Mouse (Mus musculus) left cerebral cortex, postnatal 10 days (tissue): Measurements from ENCODE around the gene Stard3. TPM values are rescaled to one million over a fixed set of nuclear protein-coding genes. Genes with fewer than 3 reads are reported as not detected.

ENCODE experiments used
- DNase-seq, 2 experiments: peaks; one replicate each; pipeline ENCODE4 v3.0.0; 2021 to 2022; ENCODE audit warnings: low spot score in 2 of 2, mixed read lengths in 1 of 2; ENCODE audit errors: extremely low spot score in 1 of 2
- intact Hi-C: fragments of 180-260 bp; cut with DNase I; formaldehyde crosslinking; loops from one replicate; pipeline ENCODE4 v1.15.1; 2025
- total RNA-seq, 2 experiments: library from RNA; stranded (reverse); gene quantifications; 2 replicates each; pipeline ENCODE4 v1.2.3; 2021

Gene Stard3
- 10 to 100 TPM; 19.8 to 20.2 TPM for total RNA-seq

- DNase-seq, result peak; percentile 79 to 97
Measured at GRCm38 (mm10) chr11:98358161-98359083, at the start of gene Stard3. Stard3 (plus strand) TSS chr11:98358368.

GRCm38 (mm10) chr11:98313790-98314323 is 44.3 kb upstream of the Stard3 start:
- peak in 1 of 2 experiments; percentile 68 for DNase-seq
- intact Hi-C loops, result no loop called here

More at GRCm38 (mm10) chr11:98358161-98359083, at the start of gene Stard3:
- intact Hi-C loops, result no loop called here

GRCm38 (mm10) chr11:98317479-98317878 is 40.7 kb upstream of the Stard3 start:
- DNase-seq, result no peak
- intact Hi-C loops, result no loop called here

- peak in 1 of 2 experiments; percentile 53 for DNase-seq
Measured at GRCm38 (mm10) chr11:98318421-98319116, 39.6 kb upstream of the Stard3 start.

GRCm38 (mm10) chr11:98319120-98319519 is 39.0 kb upstream of the Stard3 start:
- no peak for DNase-seq
- intact Hi-C loops, result no loop called here

More at GRCm38 (mm10) chr11:98318421-98319116, 39.6 kb upstream of the Stard3 start:
- intact Hi-C loops, result no loop called here

- DNase-seq, result no peak
- intact Hi-C loops, result no loop called here
Measured at GRCm38 (mm10) chr11:98319544-98319943, 38.6 kb upstream of the Stard3 start.

GRCm38 (mm10) chr11:98319944-98320343 is 38.2 kb upstream of the Stard3 start:
- intact Hi-C loops, result no loop called here
- DNase-seq, result no peak

- intact Hi-C loops, result no loop called here
- peak in 1 of 2 experiments; percentile 64 for DNase-seq
Measured at GRCm38 (mm10) chr11:98320381-98320780, 37.8 kb upstream of the Stard3 start.

GRCm38 (mm10) chr11:98320806-98321676 is 37.1 kb upstream of the Stard3 start:
- intact Hi-C loops, result no loop called here
- DNase-seq, result peak in 1 of 2 experiments; percentile 54

GRCm38 (mm10) chr11:98321677-98322003 is 36.5 kb upstream of the Stard3 start:
- intact Hi-C loops, result no loop called here
- no peak for DNase-seq

- DNase-seq, result no peak
- intact Hi-C loops, result no loop called here
Measured at GRCm38 (mm10) chr11:98322159-98322558, 36.0 kb upstream of the Stard3 start.

GRCm38 (mm10) chr11:98323136-98323866 is 34.9 kb upstream of the Stard3 start:
- DNase-seq, result no peak
- intact Hi-C loops, result no loop called here

- intact Hi-C loops, result no loop called here
- DNase-seq, result no peak
Measured at GRCm38 (mm10) chr11:98323933-98324332, 34.2 kb upstream of the Stard3 start.

- intact Hi-C loops, result no loop called here
- DNase-seq, result no peak
Measured at GRCm38 (mm10) chr11:98325191-98325820, 32.9 kb upstream of the Stard3 start.

- no peak for DNase-seq
- intact Hi-C loops, result no loop called here
Measured at GRCm38 (mm10) chr11:98325821-98326218, 32.3 kb upstream of the Stard3 start.

GRCm38 (mm10) chr11:98326741-98327135 is 31.4 kb upstream of the Stard3 start:
- no peak for DNase-seq

GRCm38 (mm10) chr11:98327136-98328030 is 30.8 kb upstream of the Stard3 start:
- no peak for DNase-seq
- intact Hi-C loops, result no loop called here

More at GRCm38 (mm10) chr11:98326741-98327135, 31.4 kb upstream of the Stard3 start:
- intact Hi-C loops, result no loop called here
